Mouse (Mus musculus): ENCODE measurements around the gene Alppl2. TPM values are rescaled to one million over a fixed set of nuclear protein-coding genes. Genes with fewer than 3 reads are reported as not detected.

Gene Alppl2
- polyA plus RNA-seq (2012; ENCODE audit: low replicate concordance), result not detected in 2 replicates

DNA sequence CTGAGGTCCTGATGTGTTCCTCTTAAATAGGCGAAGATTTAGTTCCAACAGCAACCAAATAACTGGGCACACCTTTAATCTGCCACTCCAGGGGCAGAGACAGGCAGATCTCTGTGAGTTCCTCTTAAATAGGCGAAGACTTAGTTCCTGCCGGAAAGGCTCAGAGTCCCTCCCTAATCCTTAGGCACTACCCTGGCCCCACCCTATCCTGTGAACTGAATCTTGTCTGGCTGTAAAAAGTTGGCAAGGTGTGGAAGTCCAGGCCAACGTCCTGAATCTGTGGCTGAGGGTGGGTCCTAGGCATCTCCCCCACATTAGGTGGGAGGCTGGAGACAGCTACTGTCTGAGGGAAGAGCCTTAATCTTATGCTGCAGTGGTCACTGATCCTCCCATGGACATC, at the start of gene Alppl2:
Gene Alppl2, minus strand, starts transcription at position 101 of the 400 bp plus-strand sequence.

GRCm38 (mm10) chr1:87124673-87125072, 34.9 kb upstream of the Alppl2 start, which contains the start of gene Akp3:
Akp3 (plus strand) TSS chr1:87124973.

DNA sequence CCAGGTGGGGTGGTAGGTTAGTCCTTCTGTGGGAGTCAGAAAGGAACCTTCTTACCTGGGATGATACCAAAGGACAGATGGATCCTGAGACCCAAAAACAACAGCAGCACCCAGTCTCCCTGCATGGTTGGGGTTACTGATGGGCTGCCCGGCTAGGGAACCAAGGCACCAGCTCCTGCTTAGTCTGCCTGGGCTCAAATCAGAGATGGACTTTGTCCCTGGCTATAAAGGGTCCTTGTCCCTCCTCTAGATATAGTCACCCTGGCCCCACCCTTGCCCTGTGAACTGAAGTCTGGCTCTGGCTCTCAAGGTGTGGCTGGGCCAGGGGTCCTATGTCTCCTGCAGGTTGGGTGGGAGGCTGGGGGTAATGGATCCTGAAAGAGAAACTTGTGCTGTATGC, 11.7 kb upstream of the Alppl2 start, which contains the start of gene Alpi:
Gene Alpi, minus strand, starts transcription at position 196 of the 400 bp plus-strand sequence.

Other genes with a start within 250 kb of the Alppl2 start
- not detected in 2 replicates for gene Alpi, start 11.7 kb upstream of the Alppl2 start, polyA plus RNA-seq (2012; ENCODE audit: low replicate concordance)
- gene Akp3, start 35.0 kb upstream of the Alppl2 start, polyA plus RNA-seq (2012; ENCODE audit: low replicate concordance), result not detected in 2 replicates
- gene Ecel1, start 66.6 kb upstream of the Alppl2 start, polyA plus RNA-seq (2012; ENCODE audit: low replicate concordance), result 0.05 and 0.18 TPM in 2 replicates
- gene Prss56, start 93.4 kb upstream of the Alppl2 start, polyA plus RNA-seq (2012; ENCODE audit: low replicate concordance), result not detected in 2 replicates
- gene Chrnd, start 100.7 kb upstream of the Alppl2 start, polyA plus RNA-seq (2012; ENCODE audit: low replicate concordance), result not detected in 2 replicates
- gene Chrng, start 114.7 kb upstream of the Alppl2 start, polyA plus RNA-seq (2012; ENCODE audit: low replicate concordance), result not detected in 2 replicates
- gene Eif4e2, start 124.0 kb upstream of the Alppl2 start, polyA plus RNA-seq (2012; ENCODE audit: low replicate concordance), result 16.0 and 17.9 TPM in 2 replicates
- 1.0 and 3.5 TPM in 2 replicates for gene Efhd1, start 174.4 kb upstream of the Alppl2 start, polyA plus RNA-seq (2012; ENCODE audit: low replicate concordance)
- 15.9 and 22.5 TPM in 2 replicates for gene Gigyf2, start 237.1 kb upstream of the Alppl2 start, polyA plus RNA-seq (2012; ENCODE audit: low replicate concordance)

All from hematopoietic multipotent progenitor cell, adult 10-12 weeks (in vitro differentiated cells).